ENCODE assay signal across 16 mouse cellular contexts in the genomic region with DNA sequence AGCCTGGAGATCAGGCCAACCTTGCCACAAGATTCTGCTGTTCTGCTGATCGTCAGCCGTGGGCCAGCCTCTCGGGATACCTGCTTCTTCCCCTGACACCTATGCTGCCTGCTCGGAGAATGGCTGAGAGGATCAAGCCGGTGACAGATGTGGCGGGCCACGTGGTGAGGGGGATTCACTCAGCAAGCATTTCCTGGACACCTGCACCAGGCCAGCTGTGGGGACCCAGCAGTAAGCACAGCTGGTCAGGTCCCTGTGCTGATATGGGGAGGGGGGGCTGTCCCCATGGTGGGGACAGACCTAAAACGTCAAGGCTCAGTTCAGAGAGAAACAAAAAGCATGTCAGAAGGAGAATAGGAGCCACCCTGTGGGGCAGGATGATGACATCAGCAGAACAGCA.
"Had no signal": no experiment of that assay in that cellular context is flagged by ENCODE, and none has a peak within 500 bp of the region (broad histone marks: within the 10 kb centered on the region; RNA-seq: fewer than 3 reads in every experiment).

No protein-coding gene starts in this region.

- H3K9me3 ChIP-seq: limb, embryonic 10.5 days; limb, embryonic 13.5 days; liver, embryonic 12.5 days; liver, embryonic 15.5 days; lung, embryonic 15.5 days; megakaryocyte, embryonic 14.5 days; midbrain, embryonic 12.5 days had no signal

- H3K4me2 ChIP-seq: limb, embryonic 13.5 days; liver, embryonic 12.5 days; liver, embryonic 15.5 days; lung, embryonic 15.5 days; midbrain, embryonic 12.5 days had no signal

- H3K27ac ChIP-seq: kidney, postnatal 0 days; layer of hippocampus, adult 2 months; limb, embryonic 10.5 days; limb, embryonic 13.5 days; liver, embryonic 12.5 days; liver, embryonic 15.5 days; lung, embryonic 15.5 days had no signal

- H3K9ac ChIP-seq: limb, embryonic 13.5 days; liver, embryonic 12.5 days; liver, embryonic 15.5 days; lung, embryonic 15.5 days; midbrain, embryonic 12.5 days had no signal

- DNase-seq: layer of hippocampus, adult 9-11 months; liver; lung, adult 18-20 months; lung, postnatal 10 days; lung, postnatal 36 days; thymus, adult 18-20 months had no signal

- H3K4me1 ChIP-seq: liver, embryonic 12.5 days; liver, embryonic 15.5 days had no signal

- H3K36me3 ChIP-seq: limb, embryonic 10.5 days; limb, embryonic 13.5 days; liver, embryonic 12.5 days; liver, embryonic 15.5 days; lung, embryonic 15.5 days; midbrain, embryonic 12.5 days had no signal

- ATAC-seq: intestine, postnatal 0 days; liver, embryonic 12.5 days had no signal

- H3K4me3 ChIP-seq: layer of hippocampus, adult 2 months; limb, embryonic 10.5 days; limb, embryonic 13.5 days; liver, embryonic 12.5 days; liver, embryonic 15.5 days; lung, embryonic 15.5 days; megakaryocyte, embryonic 14.5 days; midbrain, embryonic 12.5 days had no signal
